Mouse (Mus musculus): Measurements from ENCODE around the gene Tmem135.

Tmem135 gene

DNA sequence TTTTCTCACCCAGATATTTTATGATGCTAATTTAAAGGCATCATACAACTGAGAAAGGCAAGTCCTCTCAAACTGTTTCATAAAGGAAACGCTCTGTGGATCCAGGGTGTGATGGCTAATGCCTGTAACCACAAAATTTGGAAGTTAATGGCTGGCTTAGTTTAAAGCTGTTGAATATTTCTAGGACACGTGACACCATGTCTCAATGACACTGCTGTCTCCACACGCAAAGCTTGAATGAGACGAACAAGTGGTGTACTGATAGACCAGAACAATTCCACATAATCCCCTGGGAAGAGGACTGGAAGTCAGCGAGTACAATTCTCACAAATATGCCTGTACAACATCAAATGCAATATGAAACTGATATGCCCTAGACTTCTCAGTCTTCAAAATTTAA is 200.9 kb downstream of the Tmem135 start:
- no peaks in the 10 kb centered on the region for H3K36me3 ChIP-seq (ENCODE audit: control insufficient read depth, insufficient read depth, low read length, poor library complexity, severe bottlenecking)
- DNase-seq (ENCODE audit: low read depth, low spot score): no peak
- H3K27me3 ChIP-seq (ENCODE audit: control insufficient read depth, insufficient read depth, low read length, poor library complexity, severe bottlenecking): no peaks in the 10 kb centered on the region

DNA sequence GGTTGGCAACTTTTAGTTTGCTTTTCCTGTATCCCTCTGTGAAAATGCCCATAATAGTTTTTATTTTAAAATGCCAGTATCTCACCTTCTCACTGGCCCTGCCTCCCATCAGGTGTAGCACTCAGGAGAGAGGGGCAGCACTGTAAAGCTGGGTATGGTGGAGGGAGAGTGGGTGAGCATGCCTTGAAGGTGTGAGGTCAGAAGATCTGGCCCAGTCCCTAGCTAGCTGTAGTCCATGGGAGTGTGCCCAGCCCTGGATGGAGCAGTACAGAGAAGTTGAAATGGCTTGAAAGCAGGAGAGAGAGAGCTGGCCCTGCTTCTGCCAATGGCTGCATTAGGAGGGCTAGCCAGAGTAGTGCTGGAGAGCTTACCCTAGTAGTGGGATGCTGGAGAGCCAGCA is 202.1 kb downstream of the Tmem135 start:
- H3K36me3 ChIP-seq (ENCODE audit: control insufficient read depth, insufficient read depth, low read length, poor library complexity, severe bottlenecking): no peaks in the 10 kb centered on the region
- DNase-seq (ENCODE audit: low read depth, low spot score): no peak
- H3K27me3 ChIP-seq (ENCODE audit: control insufficient read depth, insufficient read depth, low read length, poor library complexity, severe bottlenecking): no peaks in the 10 kb centered on the region

DNA sequence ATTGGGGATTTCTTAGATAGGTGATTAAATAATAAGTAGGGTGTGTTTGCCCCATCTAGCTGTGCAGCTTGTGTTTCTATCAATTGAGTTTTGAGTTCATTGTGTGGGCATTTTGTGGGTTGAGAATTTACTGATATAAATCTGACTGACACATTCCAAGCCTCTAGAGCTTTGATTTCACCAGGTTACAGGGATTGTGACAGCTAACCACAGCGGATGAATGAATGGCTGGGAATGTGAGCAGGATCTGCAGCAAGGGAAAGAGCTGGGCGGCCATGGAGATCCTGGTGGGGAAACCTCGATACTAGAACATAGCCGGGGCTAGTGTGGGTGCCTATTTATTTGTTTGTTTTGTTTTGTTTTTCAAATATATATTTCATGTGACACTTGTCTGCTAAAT is 205.5 kb downstream of the Tmem135 start:
- DNase-seq (ENCODE audit: low read depth, low spot score): no peak
- H3K36me3 ChIP-seq (ENCODE audit: control insufficient read depth, insufficient read depth, low read length, poor library complexity, severe bottlenecking): no peaks in the 10 kb centered on the region
- no peaks in the 10 kb centered on the region for H3K27me3 ChIP-seq (ENCODE audit: control insufficient read depth, insufficient read depth, low read length, poor library complexity, severe bottlenecking)

DNA sequence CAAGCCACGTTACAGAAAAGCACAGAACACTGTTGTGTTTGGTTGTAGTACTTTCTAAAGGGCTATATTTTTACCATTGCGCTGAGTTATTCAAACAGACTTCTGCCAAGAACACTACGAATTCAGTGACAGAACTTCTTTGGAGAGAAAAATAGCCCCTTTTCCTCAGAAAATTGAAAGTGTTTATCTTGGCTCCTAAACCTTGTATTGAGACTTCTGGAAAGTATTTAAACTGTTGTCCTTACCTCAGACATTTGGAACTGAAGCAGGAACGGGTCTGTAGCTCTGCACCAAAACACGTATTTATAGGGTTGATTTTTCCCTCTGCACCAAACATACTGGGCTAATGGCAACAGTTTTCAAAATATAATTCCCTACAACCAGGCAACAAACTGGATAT is 210.6 kb downstream of the Tmem135 start:
- no peaks in the 10 kb centered on the region for H3K36me3 ChIP-seq (ENCODE audit: control insufficient read depth, insufficient read depth, low read length, poor library complexity, severe bottlenecking)
- no peaks in the 10 kb centered on the region for H3K27me3 ChIP-seq (ENCODE audit: control insufficient read depth, insufficient read depth, low read length, poor library complexity, severe bottlenecking)
- no peak for DNase-seq (ENCODE audit: low read depth, low spot score)

- Histone ChIP-seq H3K36me3 (ENCODE audit: control insufficient read depth, insufficient read depth, low read length, poor library complexity, severe bottlenecking) (no peaks in the 10 kb centered on the region), H3K27me3 (ENCODE audit: control insufficient read depth, insufficient read depth, low read length, poor library complexity, severe bottlenecking) (no peaks in the 10 kb centered on the region)
- no peak for DNase-seq (ENCODE audit: low read depth, low spot score)
Observed at GRCm38 (mm10) chr7:89183928-89184327, 220.1 kb downstream of the Tmem135 start.

GRCm38 (mm10) chr7:89182943-89183342 is 221.1 kb downstream of the Tmem135 start:
- no peak for DNase-seq (ENCODE audit: low read depth, low spot score)
- H3K27me3 ChIP-seq (ENCODE audit: control insufficient read depth, insufficient read depth, low read length, poor library complexity, severe bottlenecking): no peaks in the 10 kb centered on the region
- no peaks in the 10 kb centered on the region for H3K36me3 ChIP-seq (ENCODE audit: control insufficient read depth, insufficient read depth, low read length, poor library complexity, severe bottlenecking)

- Histone ChIP-seq H3K27me3 (ENCODE audit: control insufficient read depth, insufficient read depth, low read length, poor library complexity, severe bottlenecking) (no peaks in the 10 kb centered on the region), H3K36me3 (ENCODE audit: control insufficient read depth, insufficient read depth, low read length, poor library complexity, severe bottlenecking) (no peaks in the 10 kb centered on the region)
- no peak for DNase-seq (ENCODE audit: low read depth, low spot score)
Observed at GRCm38 (mm10) chr7:89181285-89181684, 222.7 kb downstream of the Tmem135 start.

DNA sequence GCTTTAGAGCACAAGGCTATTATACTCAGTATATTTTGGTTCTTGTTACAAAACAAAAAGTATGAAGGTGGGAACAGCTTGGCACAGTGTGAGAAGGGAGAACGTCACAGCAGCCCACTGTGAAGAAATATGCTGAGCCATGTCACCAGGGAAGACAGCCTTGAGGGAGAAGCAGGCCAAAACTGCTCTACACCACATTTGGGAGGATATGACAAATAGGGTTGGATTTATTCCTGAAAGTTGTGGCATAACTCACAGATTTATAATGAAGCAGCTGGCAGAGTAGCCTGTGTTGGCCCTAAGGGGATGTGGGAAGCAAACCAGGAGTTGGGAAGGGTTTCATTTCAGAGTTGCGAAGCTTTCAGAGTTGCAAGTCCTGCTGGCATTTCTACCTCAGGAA is 225.4 kb downstream of the Tmem135 start:
- Histone ChIP-seq H3K27me3 (ENCODE audit: control insufficient read depth, insufficient read depth, low read length, poor library complexity, severe bottlenecking) (no peaks in the 10 kb centered on the region), H3K36me3 (ENCODE audit: control insufficient read depth, insufficient read depth, low read length, poor library complexity, severe bottlenecking) (no peaks in the 10 kb centered on the region)
- DNase-seq (ENCODE audit: low read depth, low spot score): no peak

DNA sequence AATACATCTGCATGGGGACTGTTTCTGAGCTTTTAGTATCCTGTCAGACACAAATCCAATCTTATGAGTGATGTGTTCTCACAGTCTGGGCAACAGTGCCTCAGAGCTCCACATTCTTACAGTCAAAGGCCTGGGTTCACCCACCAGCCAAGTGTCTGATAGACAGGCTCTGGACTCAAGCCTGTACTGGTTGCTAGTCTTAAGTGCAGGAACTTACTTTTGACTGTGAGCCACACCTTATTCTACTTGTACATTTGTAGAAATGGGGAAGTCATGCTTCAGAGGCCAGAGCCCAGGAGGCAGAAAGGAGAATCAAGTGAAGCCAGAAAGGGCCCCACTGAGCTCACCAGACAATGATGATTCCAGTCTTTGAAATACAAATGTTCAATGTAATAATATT is 226.1 kb downstream of the Tmem135 start:
- H3K27me3 ChIP-seq (ENCODE audit: control insufficient read depth, insufficient read depth, low read length, poor library complexity, severe bottlenecking): no peaks in the 10 kb centered on the region
- no peaks in the 10 kb centered on the region for H3K36me3 ChIP-seq (ENCODE audit: control insufficient read depth, insufficient read depth, low read length, poor library complexity, severe bottlenecking)
- DNase-seq (ENCODE audit: low read depth, low spot score): peak; percentile 68

GRCm38 (mm10) chr7:89174430-89174829 is 229.6 kb downstream of the Tmem135 start:
- DNase-seq (ENCODE audit: low read depth, low spot score): no peak
- Histone ChIP-seq H3K36me3 (ENCODE audit: control insufficient read depth, insufficient read depth, low read length, poor library complexity, severe bottlenecking) (no peaks in the 10 kb centered on the region), H3K27me3 (ENCODE audit: control insufficient read depth, insufficient read depth, low read length, poor library complexity, severe bottlenecking) (no peaks in the 10 kb centered on the region)

- no peak for DNase-seq (ENCODE audit: low read depth, low spot score)
- Histone ChIP-seq H3K27me3 (ENCODE audit: control insufficient read depth, insufficient read depth, low read length, poor library complexity, severe bottlenecking) (no peaks in the 10 kb centered on the region), H3K36me3 (ENCODE audit: control insufficient read depth, insufficient read depth, low read length, poor library complexity, severe bottlenecking) (no peaks in the 10 kb centered on the region)
Observed at GRCm38 (mm10) chr7:89173018-89173417, 231.0 kb downstream of the Tmem135 start.

DNA sequence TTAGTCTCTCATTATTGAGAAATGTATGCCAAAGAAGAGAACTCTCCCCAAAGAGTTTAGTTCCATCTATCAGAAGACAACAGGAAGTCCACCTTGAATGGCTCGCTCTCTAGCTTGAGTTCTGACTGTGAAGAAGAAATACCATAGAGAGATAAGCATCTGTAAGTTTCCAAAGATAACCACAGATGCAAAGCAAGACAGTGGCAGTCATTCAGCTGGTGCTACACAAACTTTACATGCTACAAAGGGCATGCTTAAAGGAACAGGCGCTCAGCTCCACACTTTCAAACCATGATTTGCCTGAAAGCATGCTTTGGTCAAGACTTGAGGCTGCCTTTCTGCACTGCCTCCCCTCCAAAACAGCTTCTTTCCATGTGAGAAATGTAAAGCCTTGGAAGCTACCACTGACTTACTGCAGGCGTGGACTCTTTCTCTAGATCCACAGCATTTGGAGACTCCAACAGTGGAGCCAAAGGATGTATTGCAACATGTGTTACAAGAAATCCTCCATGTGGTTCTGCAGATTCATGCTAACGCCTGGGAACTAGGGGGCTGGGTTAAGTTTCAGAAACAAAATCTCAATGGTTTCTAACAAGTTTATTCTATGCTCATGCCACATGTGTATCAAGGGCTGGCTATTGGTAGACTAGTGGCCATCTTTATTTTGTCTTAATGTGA is 232.1 kb downstream of the Tmem135 start:
- DNase-seq (ENCODE audit: low read depth, low spot score): peak; percentile 28
- Histone ChIP-seq H3K27me3 (ENCODE audit: control insufficient read depth, insufficient read depth, low read length, poor library complexity, severe bottlenecking) (no peaks in the 10 kb centered on the region), H3K36me3 (ENCODE audit: control insufficient read depth, insufficient read depth, low read length, poor library complexity, severe bottlenecking) (no peaks in the 10 kb centered on the region)

GRCm38 (mm10) chr7:89168606-89169005 is 235.4 kb downstream of the Tmem135 start:
- H3K27me3 ChIP-seq (ENCODE audit: control insufficient read depth, insufficient read depth, low read length, poor library complexity, severe bottlenecking): no peaks in the 10 kb centered on the region
- DNase-seq (ENCODE audit: low read depth, low spot score): peak; percentile 89
- no peaks in the 10 kb centered on the region for H3K36me3 ChIP-seq (ENCODE audit: control insufficient read depth, insufficient read depth, low read length, poor library complexity, severe bottlenecking)

- DNase-seq (ENCODE audit: low read depth, low spot score): no peak
- no peaks in the 10 kb centered on the region for H3K27me3 ChIP-seq (ENCODE audit: control insufficient read depth, insufficient read depth, low read length, poor library complexity, severe bottlenecking)
- no peaks in the 10 kb centered on the region for H3K36me3 ChIP-seq (ENCODE audit: control insufficient read depth, insufficient read depth, low read length, poor library complexity, severe bottlenecking)
Observed at GRCm38 (mm10) chr7:89165528-89165927, 238.5 kb downstream of the Tmem135 start.

DNA sequence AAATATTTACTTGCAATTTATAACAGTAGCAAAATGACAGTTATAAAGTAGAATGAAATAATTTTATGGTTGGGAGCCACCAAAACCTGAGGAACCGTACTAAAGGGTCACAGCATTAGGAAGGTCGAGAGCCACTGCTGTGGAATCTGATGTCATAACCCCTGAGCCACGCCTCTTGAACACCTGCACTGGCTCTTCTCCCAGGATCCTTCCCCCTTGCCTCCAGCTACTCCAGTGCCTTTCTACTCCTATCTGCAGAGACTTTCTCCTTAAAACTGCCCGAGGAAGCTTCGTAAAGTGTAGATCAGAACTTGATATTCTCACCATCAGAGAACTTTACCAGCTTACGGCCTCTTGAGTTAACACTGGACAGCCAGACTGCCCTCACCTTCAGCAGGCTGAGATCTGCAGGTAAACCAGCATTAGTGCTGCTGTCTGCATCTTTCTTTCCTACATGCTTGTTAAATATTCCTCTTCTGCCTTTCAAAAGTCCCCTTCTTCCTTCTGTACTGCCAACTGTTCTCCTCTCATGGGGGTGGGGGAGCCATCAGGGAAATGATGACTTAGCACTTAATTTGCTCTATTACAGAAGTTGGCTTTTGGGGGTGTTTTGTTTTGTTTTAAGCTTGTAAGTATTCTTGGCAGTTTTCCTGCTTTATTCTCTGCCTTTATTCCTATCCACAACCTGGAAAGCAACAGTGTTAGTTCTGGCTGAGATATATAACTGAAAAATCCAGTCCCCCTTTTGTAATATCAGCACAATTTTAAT is 242.2 kb downstream of the Tmem135 start:
- Histone ChIP-seq H3K36me3 (ENCODE audit: control insufficient read depth, insufficient read depth, low read length, poor library complexity, severe bottlenecking) (peaks cover 3% of the 10 kb centered on the region; the same call in 1 of the 2 replicates), H3K27me3 (ENCODE audit: control insufficient read depth, insufficient read depth, low read length, poor library complexity, severe bottlenecking) (no peaks in the 10 kb centered on the region)
- no peak for DNase-seq (ENCODE audit: low read depth, low spot score)
